In the genomic region with DNA sequence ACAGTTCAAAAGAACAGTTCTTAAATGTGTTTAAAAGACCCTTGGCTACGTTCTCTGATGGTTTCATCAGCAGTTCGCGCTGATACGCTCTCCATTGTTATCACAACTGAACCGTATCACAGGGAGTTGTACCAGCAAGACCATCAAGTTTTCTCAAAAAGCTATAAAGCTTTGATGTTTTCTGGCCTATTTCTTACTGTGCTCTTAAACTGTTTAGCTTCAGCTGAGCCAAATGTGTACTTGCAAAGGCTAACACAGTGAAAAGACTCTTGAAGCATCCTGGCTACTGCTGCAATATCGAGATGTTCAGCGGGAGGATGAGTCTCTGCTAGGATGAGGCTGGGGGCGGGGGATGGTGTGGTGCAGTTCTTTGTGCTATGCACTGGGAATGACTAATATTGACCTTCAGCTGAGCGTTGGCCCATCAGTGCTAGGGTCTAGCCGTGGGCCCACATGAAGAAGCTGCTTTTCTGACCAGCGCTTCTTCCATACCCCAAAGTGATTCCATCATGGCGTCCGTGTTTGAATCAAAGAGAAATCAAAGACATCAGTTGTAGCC, we compare ENCODE assay signal across 9 mouse cellular contexts. TPM values are rescaled to one million over a fixed set of nuclear protein-coding genes. Genes with fewer than 3 reads are reported as not detected.
DNase-seq lines count a peak whose midpoint lies in the region; ATAC-seq and TF ChIP-seq lines count a peak whose summit lies in the region.
"Had no signal": no experiment of that assay in that cellular context is flagged by ENCODE, and none has a peak within 500 bp of the region (broad histone marks: within the 10 kb centered on the region; RNA-seq: fewer than 3 reads in every experiment).

No protein-coding gene starts in this region.

- no peak overlapping the region for H3K9ac ChIP-seq in hindbrain, embryonic 12.5 days
- no peak overlapping the region for H3K9ac ChIP-seq in neural tube, embryonic 11.5 days (ENCODE audit: low read length)

- H3K27me3 ChIP-seq in hindbrain, embryonic 12.5 days = peaks cover 5% of the 10 kb centered on the region; the same call in 1 of the 2 replicates
- H3K27me3 ChIP-seq in neural tube, embryonic 11.5 days (ENCODE audit: control insufficient read depth, insufficient read depth, low read length) = no peaks in the 10 kb centered on the region

- 0 out of 2 replicates have a peak, but pooled peaks have one; percentile 35 for ATAC-seq in hindbrain, embryonic 12.5 days (ENCODE audit: low FRiP score)
- 0 out of 2 replicates have a peak, but pooled peaks have one; percentile 48 for ATAC-seq in neural tube, embryonic 11.5 days (ENCODE audit: insufficient read depth, low FRiP score, low TSS enrichment)
- ATAC-seq: Patski had no signal

- H3K27ac ChIP-seq in layer of hippocampus, adult 2 months = peak overlapping the region; percentile 70; the same call in 1 of the 2 replicates
- no peak overlapping the region for H3K27ac ChIP-seq in hindbrain, embryonic 12.5 days
- no peak overlapping the region for H3K27ac ChIP-seq in neural tube, embryonic 11.5 days (ENCODE audit: low read depth, low read length)

- H3K9me3 ChIP-seq in hindbrain, embryonic 12.5 days (replicated peaks) = no peaks in the 10 kb centered on the region
- no peaks in the 10 kb centered on the region for H3K9me3 ChIP-seq in neural tube, embryonic 11.5 days (ENCODE audit: control insufficient read depth, low read length)

- peak overlapping the region; percentile 57 for H3K4me3 ChIP-seq in layer of hippocampus, adult 2 months
- H3K4me3 ChIP-seq in hindbrain, embryonic 12.5 days = peak overlapping the region; percentile 28; the same call in 1 of the 2 replicates
- H3K4me3 ChIP-seq in neural tube, embryonic 11.5 days (ENCODE audit: low read depth, low read length) = no peak overlapping the region

- peak overlapping the region; percentile 50 for H3K4me2 ChIP-seq in hindbrain, embryonic 12.5 days (replicated peaks)
- H3K4me2 ChIP-seq in neural tube, embryonic 11.5 days (ENCODE audit: low read depth) = no peak overlapping the region; the same call in 1 of the 2 replicates

- H3K36me3 ChIP-seq in hindbrain, embryonic 12.5 days = no peaks in the 10 kb centered on the region
- H3K36me3 ChIP-seq in neural tube, embryonic 11.5 days (ENCODE audit: control insufficient read depth, insufficient read depth, low read length) = no peaks in the 10 kb centered on the region

- H3K4me1 ChIP-seq in hindbrain, embryonic 12.5 days = peaks cover 10% of the 10 kb centered on the region; the same call in 1 of the 2 replicates
- peaks cover 4% of the 10 kb centered on the region; the same call in 1 of the 2 replicates for H3K4me1 ChIP-seq in neural tube, embryonic 11.5 days (ENCODE audit: control insufficient read depth, insufficient read depth, low read length)

- DNase-seq in layer of hippocampus, adult 2 months (ENCODE audit: low spot score in 2 of 2) = no peak
- no peak for DNase-seq in layer of hippocampus, postnatal 25 days (ENCODE audit: extremely low spot score in 1 of 2, low spot score in 1 of 2)
- peak; percentile 15 for DNase-seq in embryo, embryonic 9.5 days (ENCODE audit: extremely low spot score)
- peak; percentile 39 for DNase-seq in neural tube, embryonic 11.5 days (ENCODE audit: low spot score)
- DNase-seq in urinary bladder, postnatal 36 days (ENCODE audit: low spot score in 2 of 2) = no peak
- DNase-seq in kidney, adult 9 months = no peak
- DNase-seq in gastrocnemius, adult 18-20 months (ENCODE audit: low spot score) = no peak

- 56% methylated on average over 13 of the region's 13 CpGs for WGBS in hindbrain, embryonic 12.5 days
- 64% methylated on average over 13 of the region's 13 CpGs for WGBS in neural tube, embryonic 11.5 days

- TF ChIP-seq CTCF in layer of hippocampus, adult 2 months (conservative IDR thresholded peaks at IDR 0.05) = no peak

RNA-seq across cellular contexts. Expression of gene Dctd, which starts 0.7 kb away (rescaled TPM):
- 1 to 10 TPM; 6.2 to 8.2 TPM for total RNA-seq in layer of hippocampus, adult 2 months (2021)
- 1 to 10 TPM; 6.2 to 6.8 TPM for total RNA-seq in layer of hippocampus, postnatal 25 days (2021)
- polyA plus RNA-seq in hindbrain, embryonic 12.5 days (2016; fragmentation: Nextera tagmentation; extraction: Ambion mirVana) = 18.1 TPM in 2 replicates
- polyA plus RNA-seq in neural tube, embryonic 11.5 days (2014; fragmentation: Nextera tagmentation; extraction: Ambion mirVana) = 32.9 and 33.1 TPM in 2 replicates
- under 1 TPM; 0.46 to 0.81 TPM for total RNA-seq in gastrocnemius, adult 18-20 months (2021)

Comparison
In these comparisons a context has a peak if more than half of its experiments do, and no peak if none do; other contexts are left out.
1. DNase-seq: peak in embryo, embryonic 9.5 days (single experiment) and neural tube, embryonic 11.5 days (single experiment); none in layer of hippocampus, adult 2 months (0 of 2), layer of hippocampus, postnatal 25 days (0 of 2), urinary bladder, postnatal 36 days (0 of 2), kidney, adult 9 months (single experiment) and gastrocnemius, adult 18-20 months (single experiment).